Mouse (Mus musculus): ENCODE measurements around the gene Syn1. TPM values are rescaled to one million over a fixed set of nuclear protein-coding genes. Genes with fewer than 3 reads are reported as not detected.

Syn1 gene
- polyA plus RNA-seq, 1 experiment from 2014 or later, result 0.31 TPM

DNA sequence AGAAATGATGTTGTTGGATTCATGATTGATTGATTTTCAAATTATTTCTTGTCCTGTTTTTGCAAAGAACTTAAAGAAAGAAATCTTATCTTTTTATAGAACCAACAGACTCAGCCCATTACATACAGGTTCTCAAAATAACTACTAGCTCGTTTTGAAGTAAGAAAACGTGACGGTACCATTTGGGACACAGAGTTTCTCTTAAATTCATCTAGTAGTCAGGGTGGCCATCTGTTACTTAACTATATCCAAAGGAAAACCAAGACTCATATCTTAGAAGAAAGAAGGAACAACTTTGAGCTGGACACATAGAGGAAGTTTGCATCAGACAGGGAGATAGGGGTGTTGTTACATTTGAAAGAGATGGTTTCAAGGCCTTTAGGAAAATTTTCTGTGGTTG lies 73.6 kb downstream of the Syn1 start:
- Histone ChIP-seq H3K4me3 (ENCODE audit: low read length) (no peak overlapping the region), H3K9ac (ENCODE audit: low read length) (no peak overlapping the region), H3K4me1 (replicated peaks; ENCODE audit: control insufficient read depth, insufficient read depth, low read length) (no peaks in the 10 kb centered on the region), H3K36me3 (ENCODE audit: control insufficient read depth, insufficient read depth, low read length) (no peaks in the 10 kb centered on the region), H3K27me3 (ENCODE audit: control insufficient read depth, insufficient read depth, low read depth, low read length) (no peaks in the 10 kb centered on the region), H3K27ac (ENCODE audit: low read length) (no peak overlapping the region), H3K9me3 (ENCODE audit: control insufficient read depth, low read length) (no peaks in the 10 kb centered on the region), H3K4me2 (ENCODE audit: low read depth, low read length) (no peak overlapping the region)
- 80% methylated on average over 3 of the region's 3 CpGs for WGBS
- no peak for ATAC-seq (ENCODE audit: low read depth)

DNA sequence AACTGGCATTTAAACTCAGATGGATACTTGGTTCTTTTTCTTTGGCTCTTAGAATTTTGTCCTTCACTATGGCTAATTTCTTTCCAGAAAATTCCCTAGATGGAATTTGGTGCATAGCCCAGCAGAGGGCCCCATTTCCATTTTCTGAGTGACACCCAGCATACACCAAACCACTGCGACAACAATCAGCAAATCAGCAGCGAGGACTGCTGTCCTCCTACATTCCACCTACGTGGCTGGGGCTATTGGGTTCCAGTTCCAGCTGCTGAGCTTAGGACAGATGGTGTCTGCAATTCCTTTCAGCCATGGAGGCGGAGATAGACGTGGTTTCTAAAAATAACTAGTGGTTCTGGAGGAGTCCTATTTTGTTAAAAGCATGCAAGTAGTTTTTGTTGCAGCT lies 91.9 kb downstream of the Syn1 start:
- no peaks in the 10 kb centered on the region for H3K27me3 ChIP-seq (ENCODE audit: control insufficient read depth, insufficient read depth, low read depth, low read length)
- H3K4me2 ChIP-seq (ENCODE audit: low read depth, low read length), result no peak overlapping the region
- H3K4me1 ChIP-seq (replicated peaks; ENCODE audit: control insufficient read depth, insufficient read depth, low read length), result no peaks in the 10 kb centered on the region
- 0 out of 2 replicates have a peak overlapping the region, but pooled peaks have one; percentile 17 for H3K27ac ChIP-seq (ENCODE audit: low read length)
- H3K36me3 ChIP-seq (ENCODE audit: control insufficient read depth, insufficient read depth, low read length), result no peaks in the 10 kb centered on the region
- H3K4me3 ChIP-seq (ENCODE audit: low read length), result no peak overlapping the region
- no peak overlapping the region for H3K9ac ChIP-seq (ENCODE audit: low read length)
- 18% methylated on average over 5 of the region's 5 CpGs for WGBS
- H3K9me3 ChIP-seq (ENCODE audit: control insufficient read depth, low read length), result no peaks in the 10 kb centered on the region
- peak; percentile 97 for ATAC-seq (ENCODE audit: low read depth)

DNA sequence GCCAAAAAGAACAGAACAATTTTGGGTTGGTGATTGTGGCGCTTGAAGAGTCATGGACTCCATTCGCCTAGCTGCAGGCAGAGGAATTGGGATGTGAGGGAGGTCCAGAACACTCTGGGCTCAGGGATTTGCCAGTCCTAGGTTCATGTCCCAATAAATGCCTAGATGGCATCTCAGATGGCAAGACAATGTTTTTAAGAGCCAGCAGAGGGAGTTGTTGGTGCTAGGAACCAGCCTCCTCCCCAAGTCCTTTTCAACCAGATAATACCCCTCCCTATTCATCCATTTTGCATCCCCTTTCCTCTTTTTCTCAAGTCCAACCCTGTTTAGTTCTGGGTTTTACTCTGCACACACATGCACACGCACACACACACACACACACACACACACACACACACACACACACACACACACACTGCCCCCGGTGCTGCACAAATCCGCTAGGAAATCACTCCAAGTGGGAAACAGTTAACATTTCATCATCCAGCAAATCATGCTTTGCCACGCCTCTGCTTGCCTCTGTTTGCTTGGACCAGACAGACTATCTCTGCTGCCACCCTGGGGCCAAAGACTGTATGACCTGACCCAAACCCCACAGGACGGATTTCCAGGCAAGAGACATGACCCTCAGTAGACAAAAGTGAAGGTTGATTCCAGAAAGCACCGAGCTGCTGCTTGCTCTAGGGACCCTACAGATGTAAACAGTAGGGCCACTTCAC lies 100.9 kb downstream of the Syn1 start:
- peak overlapping the region; percentile 46 for H3K4me3 ChIP-seq (ENCODE audit: low read length)
- H3K4me1 ChIP-seq (replicated peaks; ENCODE audit: control insufficient read depth, insufficient read depth, low read length), result no peaks in the 10 kb centered on the region
- H3K9ac ChIP-seq (ENCODE audit: low read length), result peak overlapping the region; percentile 59
- peak; percentile 75 for ATAC-seq (ENCODE audit: low read depth)
- peak overlapping the region; percentile 68 for H3K4me2 ChIP-seq (ENCODE audit: low read depth, low read length)
- peak overlapping the region; percentile 17; the same call in 1 of the 2 replicates for H3K27ac ChIP-seq (ENCODE audit: low read length)
- no peaks in the 10 kb centered on the region for H3K9me3 ChIP-seq (ENCODE audit: control insufficient read depth, low read length)
- 37% methylated on average over 8 of the region's 8 CpGs for WGBS
- H3K27me3 ChIP-seq (ENCODE audit: control insufficient read depth, insufficient read depth, low read depth, low read length), result no peaks in the 10 kb centered on the region
- H3K36me3 ChIP-seq (ENCODE audit: control insufficient read depth, insufficient read depth, low read length), result no peaks in the 10 kb centered on the region

GRCm38 (mm10) chrX:20819204-20819628 lies 101.6 kb downstream of the Syn1 start:
- Histone ChIP-seq H3K36me3 (ENCODE audit: control insufficient read depth, insufficient read depth, low read length) (no peaks in the 10 kb centered on the region), H3K4me2 (ENCODE audit: low read depth, low read length) (peak overlapping the region; percentile 68), H3K27me3 (ENCODE audit: control insufficient read depth, insufficient read depth, low read depth, low read length) (no peaks in the 10 kb centered on the region), H3K9ac (ENCODE audit: low read length) (peak overlapping the region; percentile 59), H3K27ac (ENCODE audit: low read length) (peak overlapping the region; percentile 17; the same call in 1 of the 2 replicates), H3K4me3 (ENCODE audit: low read length) (peak overlapping the region; percentile 46), H3K9me3 (ENCODE audit: control insufficient read depth, low read length) (no peaks in the 10 kb centered on the region), H3K4me1 (replicated peaks; ENCODE audit: control insufficient read depth, insufficient read depth, low read length) (no peaks in the 10 kb centered on the region)
- WGBS, result 13% methylated on average over 19 of the region's 19 CpGs
- ATAC-seq (ENCODE audit: low read depth), result peak; percentile 94

GRCm38 (mm10) chrX:20816974-20817373 lies 103.8 kb downstream of the Syn1 start:
- H3K27ac ChIP-seq (ENCODE audit: low read length), result no peak overlapping the region
- H3K9me3 ChIP-seq (ENCODE audit: control insufficient read depth, low read length), result no peaks in the 10 kb centered on the region
- H3K27me3 ChIP-seq (ENCODE audit: control insufficient read depth, insufficient read depth, low read depth, low read length), result no peaks in the 10 kb centered on the region
- no peak overlapping the region for H3K4me3 ChIP-seq (ENCODE audit: low read length)
- no peak overlapping the region for H3K4me2 ChIP-seq (ENCODE audit: low read depth, low read length)
- H3K36me3 ChIP-seq (ENCODE audit: control insufficient read depth, insufficient read depth, low read length), result no peaks in the 10 kb centered on the region
- H3K9ac ChIP-seq (ENCODE audit: low read length), result no peak overlapping the region
- ATAC-seq (ENCODE audit: low read depth), result no peak
- H3K4me1 ChIP-seq (replicated peaks; ENCODE audit: control insufficient read depth, insufficient read depth, low read length), result no peaks in the 10 kb centered on the region
- WGBS, result 65% methylated on average over 6 of the region's 6 CpGs

Small RNAs within 50 kb of the gene (microRNA-seq; reads per million reads assigned to microRNA genes)
- gene Gm24824 (not detected), gene Mir5617 (not detected)

Other genes with a start within 250 kb of the Syn1 start
- 95.4 and 101 TPM in 2 replicates for gene Cdk16, start 233.1 kb downstream of the Syn1 start, polyA plus RNA-seq (2015; fragmentation: Nextera tagmentation; extraction: Ambion mirVana)
- gene Usp11, start 217.1 kb downstream of the Syn1 start, polyA plus RNA-seq (2015; fragmentation: Nextera tagmentation; extraction: Ambion mirVana), result 41.4 and 42.3 TPM in 2 replicates
- gene Araf, start 123.2 kb downstream of the Syn1 start, polyA plus RNA-seq (2015; fragmentation: Nextera tagmentation; extraction: Ambion mirVana), result 107 and 118 TPM in 2 replicates
- 24.8 and 26.1 TPM in 2 replicates for gene Timp1, start 50.8 kb downstream of the Syn1 start, polyA plus RNA-seq (2015; fragmentation: Nextera tagmentation; extraction: Ambion mirVana)
- 8.0 and 11.9 TPM in 2 replicates for gene Cfp, start 10.6 kb upstream of the Syn1 start, polyA plus RNA-seq (2015; fragmentation: Nextera tagmentation; extraction: Ambion mirVana)
- gene Elk1, start 29.6 kb upstream of the Syn1 start, polyA plus RNA-seq (2015; fragmentation: Nextera tagmentation; extraction: Ambion mirVana), result 11.1 and 11.6 TPM in 2 replicates
- gene Uxt, start 41.0 kb upstream of the Syn1 start, polyA plus RNA-seq (2015; fragmentation: Nextera tagmentation; extraction: Ambion mirVana), result 55.3 and 57.8 TPM in 2 replicates
- 5.8 and 6.3 TPM in 2 replicates for gene Zfp182, start 141.3 kb upstream of the Syn1 start, polyA plus RNA-seq (2015; fragmentation: Nextera tagmentation; extraction: Ambion mirVana)
- gene Spaca5, start 147.4 kb upstream of the Syn1 start, polyA plus RNA-seq (2015; fragmentation: Nextera tagmentation; extraction: Ambion mirVana), result not detected in 2 replicates
- 0.85 and 1.3 TPM in 2 replicates for gene Zfp300, start 168.5 kb upstream of the Syn1 start, polyA plus RNA-seq (2015; fragmentation: Nextera tagmentation; extraction: Ambion mirVana)
- gene Ssxa1, start 194.8 kb upstream of the Syn1 start, polyA plus RNA-seq (2015; fragmentation: Nextera tagmentation; extraction: Ambion mirVana), result not detected in 2 replicates

All from lung, embryonic 16.5 days (tissue).